Mouse (Mus musculus): Measurements from ENCODE around the gene Cops2.

- TF ChIP-seq CTCF (IDR thresholded peaks at IDR 0.05; ENCODE audit: low read depth) (no peak), EP300 (IDR thresholded peaks at IDR 0.05; ENCODE audit: low read depth) (no peak)
These were observed 69.7 kb downstream of the Cops2 start for GRCm38 (mm10) chr2:125789265-125789664.
